Mouse (Mus musculus) heart, embryonic 11.5 days (tissue): ENCODE measurements around the gene Tle2. TPM values are rescaled to one million over a fixed set of nuclear protein-coding genes. Genes with fewer than 3 reads are reported as not detected.

ENCODE experiments used
- ATAC-seq: fragments of 200-750 bp; cut with Nextera tagmentation; replicated peaks from 2 replicates; pipeline ENCODE4 v1.8.0; 2017; ENCODE audit warnings: moderate library complexity; ENCODE audit not compliant: insufficient number of reproducible peaks, low FRiP score, low TSS enrichment
- H3K27ac ChIP-seq: fragments of 300-500 bp; sonication (generic); 2 replicates; pipeline ENCODE4 v1.5.1; 2014; ENCODE audit warnings: mild to moderate bottlenecking, low read depth, low read length
- H3K27me3 ChIP-seq: fragments of 300-500 bp; sonication (generic); 2 replicates; pipeline ENCODE4 v1.6.1; 2014; ENCODE audit warnings: mild to moderate bottlenecking, low read length, mixed read lengths; ENCODE audit not compliant: control insufficient read depth, insufficient read depth
- H3K36me3 ChIP-seq: fragments of 300-500 bp; sonication (generic); 2 replicates; pipeline ENCODE4 v1.6.1; 2014; ENCODE audit warnings: mild to moderate bottlenecking, low read length, moderate library complexity, mixed read lengths; ENCODE audit not compliant: control insufficient read depth, insufficient read depth
- H3K4me1 ChIP-seq: fragments of 300-500 bp; sonication (generic); 2 replicates; pipeline ENCODE4 v1.6.1; 2014; ENCODE audit warnings: low read length; ENCODE audit not compliant: control insufficient read depth, insufficient read depth
- H3K4me2 ChIP-seq: fragments of 300-500 bp; sonication (generic); 2 replicates; pipeline ENCODE4 v1.6.1; 2014; ENCODE audit warnings: mild to moderate bottlenecking, moderate library complexity
- H3K4me3 ChIP-seq: fragments of 300-500 bp; sonication (generic); 2 replicates; pipeline ENCODE4 v1.5.1; 2014; ENCODE audit warnings: low read depth, low read length
- H3K9ac ChIP-seq: fragments of 300-500 bp; sonication (generic); 2 replicates; pipeline ENCODE4 v1.6.1; 2014; ENCODE audit warnings: mild to moderate bottlenecking, low read depth, low read length, moderate library complexity
- H3K9me3 ChIP-seq: fragments of 300-500 bp; sonication (generic); replicated peaks from 2 replicates; pipeline ENCODE4 v1.6.1; 2016; ENCODE audit warnings: low read length; ENCODE audit not compliant: control insufficient read depth
- WGBS: fragments of 180-500 bp; shearing (Covaris S2); extraction: QIAGEN DNeasy Blood & Tissue Kit; methylation state at CpG from one replicate; pipeline ENCODE4 v1.1.7; 2014; ENCODE audit not compliant: insufficient replicate concordance; 5-methylcytosine and 5-hydroxymethylcytosine counted together
- polyA plus RNA-seq: library from polyadenylated mRNA; unstranded; fragments of >200 nt; fragmentation: Nextera tagmentation; extraction: Ambion mirVana; gene quantifications from 2 replicates; pipeline ENCODE4 v1.2.1, GENCODE M21; 2014

Tle2 gene
- polyA plus RNA-seq, 1 experiment from 2014 or later = 17.8 TPM

GRCm38 (mm10) chr10:81541803-81542202 is 32.6 kb upstream of the Tle2 start:
- no peak for ATAC-seq
- no peaks in the 10 kb centered on the region for H3K36me3 ChIP-seq
- H3K4me2 ChIP-seq = peak overlapping the region; percentile 22
- peak overlapping the region; percentile 15; the same call in 1 of the 2 replicates for H3K27ac ChIP-seq
- no peaks in the 10 kb centered on the region for H3K9me3 ChIP-seq
- peaks cover 36% of the 10 kb centered on the region for H3K4me1 ChIP-seq
- no peak overlapping the region for H3K4me3 ChIP-seq
- WGBS = 56% methylated on average over 10 of the region's 10 CpGs
- peak overlapping the region; percentile 47 for H3K9ac ChIP-seq
- no peaks in the 10 kb centered on the region for H3K27me3 ChIP-seq

GRCm38 (mm10) chr10:81542727-81543460 is 31.5 kb upstream of the Tle2 start:
- 69% methylated on average over 7 of the region's 7 CpGs for WGBS
- Histone ChIP-seq H3K36me3 (no peaks in the 10 kb centered on the region), H3K4me2 (peak overlapping the region; percentile 97; the same call in 1 of the 2 replicates), H3K9ac (peak overlapping the region; percentile 87), H3K27ac (no peak overlapping the region), H3K27me3 (no peaks in the 10 kb centered on the region), H3K9me3 (no peaks in the 10 kb centered on the region), H3K4me1 (peaks cover 36% of the 10 kb centered on the region), H3K4me3 (peak overlapping the region; percentile 93)
- ATAC-seq = no peak

- Histone ChIP-seq H3K4me2 (peak overlapping the region; percentile 97), H3K9me3 (no peaks in the 10 kb centered on the region), H3K36me3 (no peaks in the 10 kb centered on the region), H3K4me3 (peak overlapping the region; percentile 93), H3K4me1 (peaks cover 36% of the 10 kb centered on the region), H3K9ac (peak overlapping the region; percentile 87), H3K27ac (no peak overlapping the region), H3K27me3 (no peaks in the 10 kb centered on the region)
- ATAC-seq = no peak
- WGBS = 91% methylated on average over 1 of the region's 1 CpGs
Observed at GRCm38 (mm10) chr10:81543633-81544032, 30.7 kb upstream of the Tle2 start.

GRCm38 (mm10) chr10:81544296-81545160 is 29.8 kb upstream of the Tle2 start:
- Histone ChIP-seq H3K4me1 (peaks cover 36% of the 10 kb centered on the region), H3K9me3 (no peaks in the 10 kb centered on the region), H3K9ac (peak overlapping the region; percentile 87), H3K36me3 (no peaks in the 10 kb centered on the region), H3K27me3 (no peaks in the 10 kb centered on the region), H3K4me2 (peak overlapping the region; percentile 97), H3K27ac (peak overlapping the region; percentile 87), H3K4me3 (peak overlapping the region; percentile 93)
- WGBS = under 1% methylated on average over 85 of the region's 93 CpGs
- peak; percentile 20; the same call in 1 of the 2 replicates for ATAC-seq

- peak; percentile 91 for ATAC-seq
- H3K27ac ChIP-seq = peak within 1 kb of the TSS; percentile 87
- 1% methylated on average over 57 of the region's 59 CpGs for WGBS
Observed at GRCm38 (mm10) chr10:81545161-81545747, 29.1 kb upstream of the Tle2 start, which contains the start of gene Gna11. Gna11 (minus strand) TSS chr10:81545190.

GRCm38 (mm10) chr10:81546332-81546731 is 28.0 kb upstream of the Tle2 start:
- ATAC-seq = no peak

More at GRCm38 (mm10) chr10:81545161-81545747, 29.1 kb upstream of the Tle2 start, which contains the start of gene Gna11:
- Histone ChIP-seq H3K4me2 (peak within 1 kb of the TSS; percentile 97), H3K4me3 (peak within 1 kb of the TSS; percentile 93), H3K4me1 (peaks cover 36% of the 10 kb centered on the region), H3K9ac (peak within 1 kb of the TSS; percentile 87), H3K27me3 (no peaks in the 10 kb centered on the region), H3K9me3 (no peaks in the 10 kb centered on the region), H3K36me3 (no peaks in the 10 kb centered on the region)

GRCm38 (mm10) chr10:81546788-81547571 is 27.4 kb upstream of the Tle2 start:
- Histone ChIP-seq H3K9ac (no peak overlapping the region), H3K4me2 (no peak overlapping the region)
- WGBS = 88% methylated on average over 13 of the region's 13 CpGs

More at GRCm38 (mm10) chr10:81546332-81546731, 28.0 kb upstream of the Tle2 start:
- Histone ChIP-seq H3K9me3 (no peaks in the 10 kb centered on the region), H3K4me1 (peaks cover 35% of the 10 kb centered on the region), H3K4me2 (no peak overlapping the region), H3K9ac (peak overlapping the region; percentile 40; the same call in 1 of the 2 replicates), H3K27ac (no peak overlapping the region), H3K27me3 (no peaks in the 10 kb centered on the region), H3K36me3 (no peaks in the 10 kb centered on the region), H3K4me3 (no peak overlapping the region)
- 54% methylated on average over 5 of the region's 5 CpGs for WGBS

More at GRCm38 (mm10) chr10:81546788-81547571, 27.4 kb upstream of the Tle2 start:
- H3K27ac ChIP-seq = no peak overlapping the region
- no peaks in the 10 kb centered on the region for H3K36me3 ChIP-seq
- H3K9me3 ChIP-seq = no peaks in the 10 kb centered on the region
- peaks cover 28% of the 10 kb centered on the region for H3K4me1 ChIP-seq
- no peaks in the 10 kb centered on the region for H3K27me3 ChIP-seq
- no peak overlapping the region for H3K4me3 ChIP-seq
- ATAC-seq = no peak
